Mouse (Mus musculus): Measurements from ENCODE around the gene Katnb1.

GRCm38 (mm10) chr8:95134186-95134585, 53.2 kb downstream of the Katnb1 start:
- TF ChIP-seq EP300 (IDR thresholded peaks at IDR 0.05; ENCODE audit: low read depth) (no peak), CTCF (IDR thresholded peaks at IDR 0.05; ENCODE audit: low read depth) (no peak)

All from liver, postnatal 0 days (tissue).